Mouse (Mus musculus): ENCODE results near the gene Daam2. TPM values are rescaled to one million over a fixed set of nuclear protein-coding genes. Genes with fewer than 3 reads are reported as not detected.

Gene Daam2
- polyA plus RNA-seq, 1 experiment from 2014 or later: 0.26 TPM

GRCm38 (mm10) chr17:49544561-49544960 lies 19.6 kb downstream of the Daam2 start:
- H3K27me3 ChIP-seq (ENCODE audit: control insufficient read depth, insufficient read depth, low read depth, low read length): no peaks in the 10 kb centered on the region
- 64% methylated on average over 2 of the region's 2 CpGs for WGBS (ENCODE audit: insufficient replicate concordance)
- ATAC-seq (ENCODE audit: low read depth): no peak

GRCm38 (mm10) chr17:49540706-49541105 lies 23.4 kb downstream of the Daam2 start:
- Histone ChIP-seq H3K9me3 (replicated peaks; ENCODE audit: control insufficient read depth, low read length) (no peaks in the 10 kb centered on the region), H3K4me1 (ENCODE audit: control insufficient read depth, low read depth, low read length) (no peaks in the 10 kb centered on the region), H3K36me3 (ENCODE audit: control insufficient read depth, insufficient read depth) (no peaks in the 10 kb centered on the region), H3K4me3 (ENCODE audit: low read depth, low read length) (no peak overlapping the region), H3K27me3 (ENCODE audit: control insufficient read depth, insufficient read depth, low read depth, low read length) (no peaks in the 10 kb centered on the region), H3K9ac (ENCODE audit: low read depth, low read length) (no peak overlapping the region), H3K27ac (ENCODE audit: low read length) (no peak overlapping the region), H3K4me2 (ENCODE audit: low read depth, low read length) (no peak overlapping the region)
- WGBS (ENCODE audit: insufficient replicate concordance): 79% methylated on average over 14 of the region's 14 CpGs
- ATAC-seq (ENCODE audit: low read depth): no peak

More at GRCm38 (mm10) chr17:49544561-49544960, 19.6 kb downstream of the Daam2 start:
- no peak overlapping the region for H3K9ac ChIP-seq (ENCODE audit: low read depth, low read length)
- no peak overlapping the region for H3K4me2 ChIP-seq (ENCODE audit: low read depth, low read length)
- H3K9me3 ChIP-seq (replicated peaks; ENCODE audit: control insufficient read depth, low read length): no peaks in the 10 kb centered on the region
- no peak overlapping the region for H3K27ac ChIP-seq (ENCODE audit: low read length)
- no peak overlapping the region for H3K4me3 ChIP-seq (ENCODE audit: low read depth, low read length)
- H3K4me1 ChIP-seq (ENCODE audit: control insufficient read depth, low read depth, low read length): no peaks in the 10 kb centered on the region
- H3K36me3 ChIP-seq (ENCODE audit: control insufficient read depth, insufficient read depth): no peaks in the 10 kb centered on the region

- Histone ChIP-seq H3K27me3 (ENCODE audit: control insufficient read depth, insufficient read depth, low read depth, low read length) (no peaks in the 10 kb centered on the region), H3K4me3 (ENCODE audit: low read depth, low read length) (no peak overlapping the region), H3K36me3 (ENCODE audit: control insufficient read depth, insufficient read depth) (no peaks in the 10 kb centered on the region), H3K9ac (ENCODE audit: low read depth, low read length) (no peak overlapping the region), H3K9me3 (replicated peaks; ENCODE audit: control insufficient read depth, low read length) (no peaks in the 10 kb centered on the region), H3K4me1 (ENCODE audit: control insufficient read depth, low read depth, low read length) (no peaks in the 10 kb centered on the region), H3K27ac (ENCODE audit: low read length) (no peak overlapping the region), H3K4me2 (ENCODE audit: low read depth, low read length) (no peak overlapping the region)
- no peak for ATAC-seq (ENCODE audit: low read depth)
- WGBS (ENCODE audit: insufficient replicate concordance): 59% methylated on average over 8 of the region's 8 CpGs
These were observed 24.9 kb downstream of the Daam2 start for GRCm38 (mm10) chr17:49539204-49539603.

- no peak overlapping the region for H3K9ac ChIP-seq (ENCODE audit: low read depth, low read length)
- no peak overlapping the region for H3K27ac ChIP-seq (ENCODE audit: low read length)
- 65% methylated on average over 4 of the region's 4 CpGs for WGBS (ENCODE audit: insufficient replicate concordance)
- H3K9me3 ChIP-seq (replicated peaks; ENCODE audit: control insufficient read depth, low read length): no peaks in the 10 kb centered on the region
- H3K4me1 ChIP-seq (ENCODE audit: control insufficient read depth, low read depth, low read length): no peaks in the 10 kb centered on the region
- no peak overlapping the region for H3K4me3 ChIP-seq (ENCODE audit: low read depth, low read length)
- no peak overlapping the region for H3K4me2 ChIP-seq (ENCODE audit: low read depth, low read length)
- no peak for ATAC-seq (ENCODE audit: low read depth)
- no peaks in the 10 kb centered on the region for H3K27me3 ChIP-seq (ENCODE audit: control insufficient read depth, insufficient read depth, low read depth, low read length)
- H3K36me3 ChIP-seq (ENCODE audit: control insufficient read depth, insufficient read depth): no peaks in the 10 kb centered on the region
These were observed 28.6 kb downstream of the Daam2 start for GRCm38 (mm10) chr17:49535580-49535979.

GRCm38 (mm10) chr17:49534267-49534719 lies 29.9 kb downstream of the Daam2 start:
- no peak overlapping the region for H3K27ac ChIP-seq (ENCODE audit: low read length)

GRCm38 (mm10) chr17:49531661-49532060 lies 32.5 kb downstream of the Daam2 start:
- Histone ChIP-seq H3K36me3 (ENCODE audit: control insufficient read depth, insufficient read depth) (no peaks in the 10 kb centered on the region), H3K9me3 (replicated peaks; ENCODE audit: control insufficient read depth, low read length) (no peaks in the 10 kb centered on the region), H3K4me1 (ENCODE audit: control insufficient read depth, low read depth, low read length) (no peaks in the 10 kb centered on the region), H3K27me3 (ENCODE audit: control insufficient read depth, insufficient read depth, low read depth, low read length) (no peaks in the 10 kb centered on the region), H3K4me2 (ENCODE audit: low read depth, low read length) (no peak overlapping the region), H3K9ac (ENCODE audit: low read depth, low read length) (no peak overlapping the region), H3K27ac (ENCODE audit: low read length) (no peak overlapping the region), H3K4me3 (ENCODE audit: low read depth, low read length) (no peak overlapping the region)
- 82% methylated on average over 5 of the region's 5 CpGs for WGBS (ENCODE audit: insufficient replicate concordance)
- ATAC-seq (ENCODE audit: low read depth): no peak

More at GRCm38 (mm10) chr17:49534267-49534719, 29.9 kb downstream of the Daam2 start:
- 60% methylated on average over 9 of the region's 9 CpGs for WGBS (ENCODE audit: insufficient replicate concordance)
- no peaks in the 10 kb centered on the region for H3K4me1 ChIP-seq (ENCODE audit: control insufficient read depth, low read depth, low read length)
- no peaks in the 10 kb centered on the region for H3K36me3 ChIP-seq (ENCODE audit: control insufficient read depth, insufficient read depth)
- no peak overlapping the region for H3K9ac ChIP-seq (ENCODE audit: low read depth, low read length)
- no peak overlapping the region for H3K4me3 ChIP-seq (ENCODE audit: low read depth, low read length)
- no peak overlapping the region for H3K4me2 ChIP-seq (ENCODE audit: low read depth, low read length)
- no peak for ATAC-seq (ENCODE audit: low read depth)
- H3K27me3 ChIP-seq (ENCODE audit: control insufficient read depth, insufficient read depth, low read depth, low read length): no peaks in the 10 kb centered on the region
- no peaks in the 10 kb centered on the region for H3K9me3 ChIP-seq (replicated peaks; ENCODE audit: control insufficient read depth, low read length)

- Histone ChIP-seq H3K36me3 (ENCODE audit: control insufficient read depth, insufficient read depth) (no peaks in the 10 kb centered on the region), H3K4me2 (ENCODE audit: low read depth, low read length) (no peak overlapping the region), H3K27me3 (ENCODE audit: control insufficient read depth, insufficient read depth, low read depth, low read length) (no peaks in the 10 kb centered on the region), H3K4me3 (ENCODE audit: low read depth, low read length) (no peak overlapping the region), H3K9me3 (replicated peaks; ENCODE audit: control insufficient read depth, low read length) (no peaks in the 10 kb centered on the region), H3K9ac (ENCODE audit: low read depth, low read length) (no peak overlapping the region), H3K4me1 (ENCODE audit: control insufficient read depth, low read depth, low read length) (no peaks in the 10 kb centered on the region), H3K27ac (ENCODE audit: low read length) (no peak overlapping the region)
- WGBS (ENCODE audit: insufficient replicate concordance): 15% methylated on average over 3 of the region's 3 CpGs
- no peak for ATAC-seq (ENCODE audit: low read depth)
These were observed 33.9 kb downstream of the Daam2 start for GRCm38 (mm10) chr17:49530215-49530614.

- no peak for ATAC-seq (ENCODE audit: low read depth)
- Histone ChIP-seq H3K9ac (ENCODE audit: low read depth, low read length) (no peak overlapping the region), H3K9me3 (replicated peaks; ENCODE audit: control insufficient read depth, low read length) (no peaks in the 10 kb centered on the region), H3K27me3 (ENCODE audit: control insufficient read depth, insufficient read depth, low read depth, low read length) (no peaks in the 10 kb centered on the region), H3K4me3 (ENCODE audit: low read depth, low read length) (no peak overlapping the region), H3K27ac (ENCODE audit: low read length) (no peak overlapping the region), H3K36me3 (ENCODE audit: control insufficient read depth, insufficient read depth) (no peaks in the 10 kb centered on the region), H3K4me2 (ENCODE audit: low read depth, low read length) (no peak overlapping the region), H3K4me1 (ENCODE audit: control insufficient read depth, low read depth, low read length) (no peaks in the 10 kb centered on the region)
- WGBS (ENCODE audit: insufficient replicate concordance): 52% methylated on average over 7 of the region's 7 CpGs
These were observed 35.5 kb downstream of the Daam2 start for GRCm38 (mm10) chr17:49528503-49529205.

GRCm38 (mm10) chr17:49528033-49528432 lies 36.1 kb downstream of the Daam2 start:
- H3K4me2 ChIP-seq (ENCODE audit: low read depth, low read length): no peak overlapping the region
- no peak overlapping the region for H3K27ac ChIP-seq (ENCODE audit: low read length)
- no peaks in the 10 kb centered on the region for H3K4me1 ChIP-seq (ENCODE audit: control insufficient read depth, low read depth, low read length)
- WGBS (ENCODE audit: insufficient replicate concordance): 63% methylated on average over 4 of the region's 4 CpGs
- no peaks in the 10 kb centered on the region for H3K27me3 ChIP-seq (ENCODE audit: control insufficient read depth, insufficient read depth, low read depth, low read length)
- no peak overlapping the region for H3K9ac ChIP-seq (ENCODE audit: low read depth, low read length)
- no peak overlapping the region for H3K4me3 ChIP-seq (ENCODE audit: low read depth, low read length)
- no peaks in the 10 kb centered on the region for H3K9me3 ChIP-seq (replicated peaks; ENCODE audit: control insufficient read depth, low read length)
- no peak for ATAC-seq (ENCODE audit: low read depth)
- H3K36me3 ChIP-seq (ENCODE audit: control insufficient read depth, insufficient read depth): no peaks in the 10 kb centered on the region
